Mouse (Mus musculus) CD4-positive, CD25-positive, alpha-beta regulatory T cell, adult 9 weeks (primary cell): ENCODE results near the gene Ddx21. TPM values are rescaled to one million over a fixed set of nuclear protein-coding genes. Genes with fewer than 3 reads are reported as not detected.

Source experiments
- polyA plus RNA-seq: library from polyadenylated mRNA; unstranded; fragments of 100-300 nt; shearing (Covaris generic); gene quantifications from one replicate; pipeline ENCODE4 v1.2.1, GENCODE M21; 2017

Ddx21 gene
- polyA plus RNA-seq: 55.4 TPM

DNA sequence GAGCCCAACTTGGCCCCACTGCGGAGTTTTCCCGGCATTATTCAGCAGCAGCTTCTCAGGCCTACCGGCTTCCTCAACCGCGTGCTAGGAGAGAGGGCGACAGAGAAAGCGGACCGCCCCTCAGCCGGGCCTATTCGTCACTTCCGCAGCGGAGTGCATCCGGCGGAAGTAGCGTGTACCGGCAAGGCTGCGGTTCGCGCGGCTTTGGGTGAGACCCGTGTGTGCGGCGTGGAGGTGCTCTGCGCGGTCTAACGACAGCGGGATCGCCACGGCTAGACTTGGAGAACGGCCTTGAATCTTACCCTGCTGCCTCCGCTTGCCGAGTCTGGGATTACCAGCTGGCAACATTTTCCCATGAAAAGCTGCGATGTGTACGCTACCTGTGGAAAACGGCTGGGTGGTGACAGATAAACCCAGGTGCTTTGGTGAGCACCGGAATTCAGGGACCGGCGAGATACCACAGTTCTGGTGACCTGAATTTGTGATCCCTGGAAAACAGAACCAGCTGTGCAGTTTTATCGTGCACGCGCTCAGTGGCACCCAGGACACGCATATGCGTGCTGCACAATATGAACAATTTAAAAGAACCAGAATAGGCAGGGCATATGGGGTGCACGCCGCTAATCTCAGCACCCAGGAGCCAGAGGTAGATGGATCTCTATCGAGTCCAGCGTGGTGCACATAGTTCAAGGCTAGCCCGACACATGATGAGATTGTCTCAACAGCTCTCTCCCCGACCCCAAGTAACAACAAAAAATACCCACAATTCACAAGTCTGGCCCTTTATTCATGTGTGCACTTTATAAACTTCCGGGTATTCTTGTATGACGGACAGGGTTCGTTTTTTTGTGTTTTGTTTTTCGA is at the start of gene Ddx21:
Gene Ddx21 (minus strand): TSS at position 105 of the 864 bp plus-strand sequence.

DNA sequence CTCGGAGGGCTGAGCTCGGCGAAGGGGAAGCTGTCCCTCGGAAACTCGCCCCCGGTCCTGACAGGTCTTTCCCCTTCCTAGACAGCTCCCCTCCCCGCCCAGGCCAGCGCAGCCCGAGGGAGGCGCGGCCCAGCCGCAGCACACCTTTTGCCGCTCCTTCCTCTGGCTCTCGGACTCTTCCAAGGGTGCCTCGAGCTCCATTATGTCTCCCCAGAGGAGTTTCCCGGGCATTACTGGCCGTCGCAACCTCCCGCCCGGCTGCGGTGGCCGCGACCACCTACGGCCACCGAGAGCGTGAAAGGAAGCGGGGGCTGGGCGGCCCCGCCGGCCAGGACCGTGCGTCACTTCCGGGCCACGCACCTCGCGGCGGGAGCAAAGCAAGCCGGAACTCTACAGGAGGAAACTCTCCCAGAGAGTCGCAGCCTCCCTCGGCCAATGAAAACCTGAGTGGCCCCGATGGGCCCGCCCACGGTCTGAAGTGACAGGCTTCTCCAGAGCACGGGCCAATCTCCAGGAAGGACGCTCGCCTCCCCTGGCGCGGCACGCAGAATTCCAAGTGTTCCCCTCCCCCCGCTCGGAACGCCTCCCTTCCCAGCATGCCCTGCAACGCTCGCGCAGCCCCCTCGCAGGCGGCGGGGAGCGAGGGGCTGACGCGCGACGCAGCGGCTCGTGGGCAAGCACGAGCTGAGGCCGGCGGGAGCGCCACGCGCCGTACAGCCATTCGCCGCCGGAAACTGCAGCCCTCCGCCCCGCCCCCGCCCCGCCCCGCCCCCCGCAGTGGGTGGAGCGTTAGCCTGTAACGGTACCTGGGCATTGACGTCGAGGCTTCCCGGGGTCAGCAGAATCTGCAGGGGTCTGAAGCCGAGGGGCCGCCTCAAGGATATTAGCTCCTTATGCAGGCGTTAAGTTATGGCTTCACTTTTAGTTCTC is 49.1 kb upstream of the Ddx21 start, which contains the start of gene Ddx50:
Gene Ddx50 (minus strand): TSS at position 338 of the 930 bp plus-strand sequence.

DNA sequence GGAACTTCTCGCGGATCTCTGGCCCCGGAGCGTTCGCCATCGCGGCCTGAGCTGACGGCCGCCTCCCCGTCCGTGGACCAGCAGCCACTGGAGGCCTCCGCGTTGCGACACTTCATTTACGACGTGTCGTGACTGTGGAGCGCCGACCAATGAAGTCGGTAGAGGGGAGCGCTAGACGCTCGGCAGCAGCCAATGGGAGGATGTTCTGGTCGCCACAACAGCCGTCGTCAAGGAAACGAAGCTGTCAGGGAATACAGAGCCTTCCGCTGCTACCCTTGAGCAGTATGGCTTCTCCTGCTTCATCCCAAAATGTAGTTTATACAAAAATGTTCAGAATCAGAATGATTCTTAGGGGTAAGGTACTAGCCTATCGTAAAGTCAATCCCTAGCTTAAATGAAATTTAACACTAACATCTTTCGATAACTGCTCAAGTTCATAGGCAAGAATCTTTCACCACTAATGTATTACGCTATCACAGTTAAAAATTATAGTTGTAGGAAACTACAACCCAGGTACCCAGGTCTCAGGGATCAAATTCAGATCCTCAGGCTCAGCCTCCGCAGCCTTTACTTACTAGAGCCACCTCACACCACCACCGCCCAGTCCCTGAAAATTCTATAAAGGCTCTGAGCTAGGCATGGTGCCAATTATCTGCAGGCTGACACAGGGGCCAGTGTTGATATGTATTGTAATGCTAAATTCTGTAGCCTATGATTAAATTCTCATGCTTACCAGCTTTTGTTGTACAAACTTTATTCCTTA is 23.6 kb downstream of the Ddx21 start, which contains the start of gene Kif1bp:
Gene Kif1bp (minus strand): TSS at position 120 of the 763 bp plus-strand sequence.

Other genes with a start within 250 kb of the Ddx21 start
- 172 TPM for gene Hk1, start 222.4 kb downstream of the Ddx21 start, polyA plus RNA-seq
- not detected for gene Hkdc1, start 179.8 kb downstream of the Ddx21 start, polyA plus RNA-seq
- 0.16 TPM for gene 4930507D05Rik, start 152.8 kb downstream of the Ddx21 start, polyA plus RNA-seq
- 18.5 TPM for gene Supv3l1, start 152.5 kb downstream of the Ddx21 start, polyA plus RNA-seq
- gene Vps26a, start 115.5 kb downstream of the Ddx21 start, polyA plus RNA-seq: 81.4 TPM
- 1,158 TPM for gene Srgn, start 74.8 kb downstream of the Ddx21 start, polyA plus RNA-seq
- 4.2 TPM for gene Kif1bp, start 23.8 kb downstream of the Ddx21 start, polyA plus RNA-seq
- 155 TPM for gene Ddx50, start 48.9 kb upstream of the Ddx21 start, polyA plus RNA-seq
- gene Stox1, start 123.8 kb upstream of the Ddx21 start, polyA plus RNA-seq: 2.3 TPM
- 146 TPM for gene Ccar1, start 190.0 kb upstream of the Ddx21 start, polyA plus RNA-seq